Mouse (Mus musculus): Measurements from ENCODE around the gene Cmpk1.

DNA sequence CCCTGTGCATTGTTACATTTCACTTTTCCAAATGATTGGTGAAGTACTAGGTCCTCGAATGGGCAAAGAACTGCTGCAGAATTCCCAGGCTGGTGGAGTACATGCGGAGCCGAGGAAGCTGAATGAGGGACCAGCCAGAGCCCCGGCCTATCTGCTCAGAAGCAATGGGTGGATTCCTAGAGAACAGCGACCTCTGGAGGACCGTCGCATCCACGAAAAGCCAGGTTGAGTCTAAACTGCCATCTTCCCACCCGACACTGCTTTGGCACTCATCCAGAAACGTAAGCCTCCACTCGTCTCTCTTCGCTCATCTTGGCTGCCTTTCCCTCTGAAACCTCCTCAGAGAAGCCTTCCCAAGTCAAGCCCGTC lies 73.5 kb downstream of the Cmpk1 start:
- no peak for TF ChIP-seq GATA1 (IDR thresholded peaks at IDR 0.05; ENCODE audit: low read length)
- TF ChIP-seq TAL1 (IDR thresholded peaks at IDR 0.05; ENCODE audit: low read length) = no peak
